In the genomic region with DNA sequence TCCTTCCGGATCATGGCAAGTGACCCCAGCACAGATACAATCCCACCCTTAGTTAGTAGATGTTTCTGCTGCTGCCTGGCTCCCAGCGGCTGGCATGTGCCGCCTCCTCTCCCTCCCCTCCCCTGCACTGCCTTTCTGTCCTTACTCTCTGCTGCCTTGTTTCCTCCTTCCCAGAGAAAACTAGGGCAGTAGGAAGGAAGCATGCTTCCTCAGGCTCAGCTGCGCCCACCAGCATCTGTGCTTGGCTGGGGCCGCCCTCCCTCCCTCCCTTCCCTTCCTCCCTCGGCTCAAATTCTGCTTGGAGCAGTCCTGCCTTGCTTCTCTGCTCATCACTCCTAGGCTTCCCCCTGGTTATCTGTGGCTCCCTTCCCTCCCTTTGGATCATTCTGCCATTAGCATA, we compare ENCODE assay signal across 9 mouse cellular contexts. TPM values are rescaled to one million over a fixed set of nuclear protein-coding genes. Genes with fewer than 3 reads are reported as not detected.
A peak's percentile ranks its signal among the peaks of the same experiment; 100 is the strongest.
DNase-seq lines count a peak whose midpoint lies in the region; ATAC-seq lines count a peak whose summit lies in the region.
"Had no signal": no experiment of that assay in that cellular context is flagged by ENCODE, and none has a peak within 500 bp of the region (broad histone marks: within the 10 kb centered on the region; RNA-seq: fewer than 3 reads in every experiment).

No protein-coding gene starts in this region.

- no peaks in the 10 kb centered on the region for H3K9me3 ChIP-seq in lung, embryonic 15.5 days
- H3K9me3 ChIP-seq: limb, embryonic 15.5 days had no signal

- H3K36me3 ChIP-seq in lung, embryonic 15.5 days: no peaks in the 10 kb centered on the region
- H3K36me3 ChIP-seq: limb, embryonic 15.5 days had no signal

- WGBS in lung, embryonic 15.5 days: 12% methylated on average over 6 of the region's 6 CpGs

- H3K4me1 ChIP-seq in lung, embryonic 15.5 days: 0 out of 2 replicates have a peak, but pooled peaks cover 5% of the 10 kb centered on the region
- H3K4me1 ChIP-seq: limb, embryonic 15.5 days had no signal

- no peaks in the 10 kb centered on the region; the same call in 1 of the 2 replicates for H3K27me3 ChIP-seq in lung, embryonic 15.5 days

- peak; percentile 43 for DNase-seq in adrenal gland, postnatal 14 days
- DNase-seq in adrenal gland, adult 18-20 months (ENCODE audit: low spot score in 2 of 2): no peak
- DNase-seq in lung, postnatal 14 days: no peak
- DNase-seq in kidney, postnatal 4 days: peak; percentile 45 to 62
- DNase-seq in right cerebral cortex, postnatal 25 days: peak; percentile 73
- DNase-seq in urinary bladder, adult 2 months (ENCODE audit: low spot score): no peak

- H3K9ac ChIP-seq in lung, embryonic 15.5 days: no peak overlapping the region
- H3K9ac ChIP-seq: limb, embryonic 15.5 days had no signal

- peak; percentile 49; the same call in 1 of the 2 replicates for ATAC-seq in lung, embryonic 15.5 days (ENCODE audit: borderline replicate concordance, extremely low read depth, low FRiP score, low TSS enrichment)
- no peak for ATAC-seq in activated CD4-positive, CD25-positive, alpha-beta regulatory T cell, adult 4 months

- H3K4me2 ChIP-seq in lung, embryonic 15.5 days: no peak overlapping the region
- H3K4me2 ChIP-seq: limb, embryonic 15.5 days had no signal

- no peak overlapping the region for H3K4me3 ChIP-seq in lung, embryonic 15.5 days
- H3K4me3 ChIP-seq: limb, embryonic 15.5 days had no signal

- peak overlapping the region; percentile 44; the same call in 1 of the 2 replicates for H3K27ac ChIP-seq in lung, embryonic 15.5 days
- H3K27ac ChIP-seq: limb, embryonic 15.5 days had no signal

RNA-seq across cellular contexts. Expression of a gene that starts 18.4 kb away (rescaled TPM):
- 2.1 and 3.0 TPM in 2 replicates for total RNA-seq in adrenal gland, postnatal 14 days (2021)
- 1 to 10 TPM; 1.6 to 2.2 TPM for total RNA-seq in adrenal gland, adult 18-20 months (2021)
- polyA plus RNA-seq in lung, embryonic 15.5 days (2015; fragmentation: Nextera tagmentation; extraction: Ambion mirVana): not detected in 2 replicates
- not detected for polyA plus RNA-seq in activated CD4-positive, CD25-positive, alpha-beta regulatory T cell, adult 4 months (2017; shearing (Covaris generic))
- polyA plus RNA-seq in urinary bladder, adult 2 months (2012; rRNA removed): 0.04 TPM in 1 of 2 replicates, not detected in the other

RNA-seq across cellular contexts. Expression of a gene that starts 19.7 kb away (rescaled TPM):
- total RNA-seq in adrenal gland, postnatal 14 days (2021): 53.9 and 57.6 TPM in 2 replicates
- total RNA-seq in adrenal gland, adult 18-20 months (2021): 10 to 100 TPM; 56.3 to 59.3 TPM
- polyA plus RNA-seq in lung, embryonic 15.5 days (2015; fragmentation: Nextera tagmentation; extraction: Ambion mirVana): 17.6 and 18.3 TPM in 2 replicates
- polyA plus RNA-seq in activated CD4-positive, CD25-positive, alpha-beta regulatory T cell, adult 4 months (2017; shearing (Covaris generic)): 10 to 100 TPM; 12.9 to 14.0 TPM
- 12.9 and 17.8 TPM in 2 replicates for polyA plus RNA-seq in urinary bladder, adult 2 months (2012; rRNA removed)

RNA-seq across cellular contexts. Expression of a gene that starts 39.4 kb away (rescaled TPM):
- total RNA-seq in adrenal gland, postnatal 14 days (2021): 18.9 and 22.9 TPM in 2 replicates
- total RNA-seq in adrenal gland, adult 18-20 months (2021): 10 to 100 TPM; 20.3 to 29.6 TPM
- 2.8 and 2.9 TPM in 2 replicates for polyA plus RNA-seq in lung, embryonic 15.5 days (2015; fragmentation: Nextera tagmentation; extraction: Ambion mirVana)
- polyA plus RNA-seq in activated CD4-positive, CD25-positive, alpha-beta regulatory T cell, adult 4 months (2017; shearing (Covaris generic)): under 1 TPM; 0.38 to 0.80 TPM
- polyA plus RNA-seq in urinary bladder, adult 2 months (2012; rRNA removed): 20.1 and 23.5 TPM in 2 replicates

RNA-seq across cellular contexts. Expression of a gene that starts 46.9 kb away (rescaled TPM):
- total RNA-seq in adrenal gland, postnatal 14 days (2021): 10.4 and 11.5 TPM in 2 replicates
- 10 to 100 TPM in 1 of 2 experiments, 1 to 10 TPM in 1; 8.9 to 10.0 TPM for total RNA-seq in adrenal gland, adult 18-20 months (2021)
- polyA plus RNA-seq in lung, embryonic 15.5 days (2015; fragmentation: Nextera tagmentation; extraction: Ambion mirVana): 21.7 and 22.9 TPM in 2 replicates
- polyA plus RNA-seq in activated CD4-positive, CD25-positive, alpha-beta regulatory T cell, adult 4 months (2017; shearing (Covaris generic)): not detected
- polyA plus RNA-seq in urinary bladder, adult 2 months (2012; rRNA removed): 3.3 and 4.1 TPM in 2 replicates

Comparison
In these comparisons a context has a peak if more than half of its experiments do, and no peak if none do; other contexts are left out.
1. DNase-seq: peak in adrenal gland, postnatal 14 days (single experiment), kidney, postnatal 4 days (2 of 2) and right cerebral cortex, postnatal 25 days (single experiment); none in adrenal gland, adult 18-20 months (0 of 2), lung, postnatal 14 days (single experiment) and urinary bladder, adult 2 months (single experiment).